Mouse (Mus musculus): Measurements from ENCODE around the gene Myom1.

The Myom1 gene

GRCm38 (mm10) chr17:71102571-71103551, 100.4 kb downstream of the Myom1 start:
- DNase-seq (ENCODE audit: low spot score) = no peak

GRCm38 (mm10) chr17:71105297-71105696, 102.9 kb downstream of the Myom1 start:
- no peak for DNase-seq (ENCODE audit: low spot score)

GRCm38 (mm10) chr17:71106250-71106649, 103.8 kb downstream of the Myom1 start:
- no peak for DNase-seq (ENCODE audit: low spot score)

GRCm38 (mm10) chr17:71110753-71111265, 108.4 kb downstream of the Myom1 start:
- DNase-seq (ENCODE audit: low spot score) = no peak

- DNase-seq (ENCODE audit: low spot score) = no peak
Measured at GRCm38 (mm10) chr17:71112689-71113088, 110.3 kb downstream of the Myom1 start.

- no peak for DNase-seq (ENCODE audit: low spot score)
Measured at GRCm38 (mm10) chr17:71114282-71114681, 111.8 kb downstream of the Myom1 start.

GRCm38 (mm10) chr17:71117956-71118355, 115.5 kb downstream of the Myom1 start:
- DNase-seq (ENCODE audit: low spot score) = no peak

GRCm38 (mm10) chr17:71118607-71119006, 116.2 kb downstream of the Myom1 start:
- DNase-seq (ENCODE audit: low spot score) = no peak

GRCm38 (mm10) chr17:71120626-71121025, 118.2 kb downstream of the Myom1 start:
- DNase-seq (ENCODE audit: low spot score) = no peak

- DNase-seq (ENCODE audit: low spot score) = no peak
Measured at GRCm38 (mm10) chr17:71124061-71124670, 121.7 kb downstream of the Myom1 start.

- DNase-seq (ENCODE audit: low spot score) = no peak
Measured at GRCm38 (mm10) chr17:71124674-71125073, 122.2 kb downstream of the Myom1 start.

- no peak for DNase-seq (ENCODE audit: low spot score)
Measured at GRCm38 (mm10) chr17:71125519-71125918, 123.1 kb downstream of the Myom1 start.

- DNase-seq (ENCODE audit: low spot score) = no peak
Measured at GRCm38 (mm10) chr17:71126001-71126400, 123.6 kb downstream of the Myom1 start.

GRCm38 (mm10) chr17:71127464-71128110, 125.2 kb downstream of the Myom1 start:
- DNase-seq (ENCODE audit: low spot score) = no peak

GRCm38 (mm10) chr17:71129489-71130261, 127.2 kb downstream of the Myom1 start:
- no peak for DNase-seq (ENCODE audit: low spot score)

GRCm38 (mm10) chr17:71132221-71132620, 129.8 kb downstream of the Myom1 start:
- DNase-seq (ENCODE audit: low spot score) = no peak

- no peak for DNase-seq (ENCODE audit: low spot score)
Measured at GRCm38 (mm10) chr17:71132856-71133439, 130.5 kb downstream of the Myom1 start.

- no peak for DNase-seq (ENCODE audit: low spot score)
Measured at GRCm38 (mm10) chr17:71134441-71134955, 132.1 kb downstream of the Myom1 start.

GRCm38 (mm10) chr17:71135108-71135507, 132.7 kb downstream of the Myom1 start:
- no peak for DNase-seq (ENCODE audit: low spot score)

- no peak for DNase-seq (ENCODE audit: low spot score)
Measured at GRCm38 (mm10) chr17:71135866-71136265, 133.4 kb downstream of the Myom1 start.

Data from urinary bladder, postnatal 10 days (tissue).